Mouse (Mus musculus) intestine, postnatal 0 days (tissue): ENCODE results near the gene Rbm47. TPM values are rescaled to one million over a fixed set of nuclear protein-coding genes. Genes with fewer than 3 reads are reported as not detected.

ENCODE experiments used
- ATAC-seq: fragments of 200-750 bp; cut with Nextera tagmentation; 2 replicates; pipeline ENCODE4 v1.8.0; 2017; ENCODE audit warnings: mild to moderate bottlenecking, moderate TSS enrichment, moderate library complexity
- H3K27ac ChIP-seq: fragments of 300-500 bp; sonication (generic); 2 replicates; pipeline ENCODE4 v1.5.1; 2014; ENCODE audit warnings: mild to moderate bottlenecking, low read depth, low read length, moderate library complexity
- H3K27me3 ChIP-seq: fragments of 300-500 bp; sonication (generic); replicated peaks from 2 replicates; pipeline ENCODE4 v1.6.1; 2014; ENCODE audit warnings: low read length, mixed read lengths; ENCODE audit not compliant: control insufficient read depth, insufficient read depth
- H3K36me3 ChIP-seq: fragments of 300-500 bp; sonication (generic); 2 replicates; pipeline ENCODE4 v1.6.1; 2014; ENCODE audit warnings: mild to moderate bottlenecking, moderate library complexity; ENCODE audit not compliant: control insufficient read depth, insufficient read depth
- H3K4me1 ChIP-seq: fragments of 300-500 bp; sonication (generic); replicated peaks from 2 replicates; pipeline ENCODE4 v1.6.1; 2014; ENCODE audit warnings: antibody characterized with exemption, low read length, mixed read lengths; ENCODE audit not compliant: control insufficient read depth, insufficient read depth
- H3K4me2 ChIP-seq: fragments of 300-500 bp; sonication (generic); replicated peaks from 2 replicates; pipeline ENCODE4 v1.6.1; 2014; ENCODE audit warnings: low read depth, mild to moderate bottlenecking, moderate library complexity
- H3K4me3 ChIP-seq: fragments of 300-500 bp; sonication (generic); 2 replicates; pipeline ENCODE4 v1.5.1; 2014; ENCODE audit warnings: low read depth, low read length
- H3K9ac ChIP-seq: fragments of 300-500 bp; sonication (generic); 2 replicates; pipeline ENCODE4 v1.6.1; 2014; ENCODE audit warnings: mild to moderate bottlenecking, low read depth, low read length
- H3K9me3 ChIP-seq: fragments of 300-500 bp; sonication (generic); 2 replicates; pipeline ENCODE4 v1.6.1; 2016; ENCODE audit warnings: mixed run types; ENCODE audit not compliant: control insufficient read depth
- CTCF ChIP-seq: sonication (generic); IDR thresholded peaks from 2 replicates; pipeline ENCODE4 v1.5.1; 2016; ENCODE audit warnings: low read depth, mild to moderate bottlenecking, control low read depth, antibody characterized with exemption, moderate library complexity
- WGBS: fragments of 180-500 bp; shearing (Covaris S2); extraction: QIAGEN DNeasy Blood & Tissue Kit; methylation state at CpG from one replicate; pipeline ENCODE4 v1.1.7; 2014; 5-methylcytosine and 5-hydroxymethylcytosine counted together
- polyA plus RNA-seq: library from polyadenylated mRNA; unstranded; fragments of >200 nt; fragmentation: Nextera tagmentation; extraction: Ambion mirVana; gene quantifications from 2 replicates; pipeline ENCODE4 v1.2.1, GENCODE M21; 2015

The Rbm47 gene
- polyA plus RNA-seq, 1 experiment from 2014 or later, result 146 TPM

DNA sequence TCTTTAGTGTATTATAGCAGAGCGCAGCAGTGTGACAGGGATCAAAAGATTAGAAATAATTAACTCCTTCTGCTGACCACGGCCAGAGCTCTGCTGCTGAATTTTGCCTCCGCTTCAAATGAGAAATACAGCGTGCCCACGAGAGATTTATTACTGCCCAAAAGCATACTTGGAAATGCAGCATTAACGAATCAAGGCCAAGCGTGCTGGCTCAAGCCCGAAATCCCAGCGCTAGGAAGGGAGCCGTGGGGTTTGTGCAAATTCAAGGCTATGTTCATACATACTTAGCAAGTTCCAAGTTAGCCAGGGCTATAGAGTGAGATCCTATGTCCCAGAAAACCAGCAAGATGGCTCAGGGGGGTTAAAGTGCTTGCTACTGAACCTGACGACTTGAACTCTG, 47.5 kb downstream of the Rbm47 start:
- no peak overlapping the region for H3K4me3 ChIP-seq
- H3K4me2 ChIP-seq, result peak overlapping the region; percentile 17; the same call in 1 of the 2 replicates
- no peak for TF ChIP-seq CTCF
- H3K4me1 ChIP-seq, result no peaks in the 10 kb centered on the region
- no peak overlapping the region for H3K9ac ChIP-seq
- WGBS, result 67% methylated on average over 11 of the region's 11 CpGs
- no peaks in the 10 kb centered on the region for H3K9me3 ChIP-seq
- no peaks in the 10 kb centered on the region for H3K36me3 ChIP-seq
- no peak overlapping the region for H3K27ac ChIP-seq
- ATAC-seq, result no peak
- no peaks in the 10 kb centered on the region for H3K27me3 ChIP-seq

GRCm38 (mm10) chr5:66124931-66125330, 48.0 kb downstream of the Rbm47 start:
- H3K4me3 ChIP-seq, result no peak overlapping the region
- ATAC-seq, result no peak
- H3K36me3 ChIP-seq, result no peaks in the 10 kb centered on the region
- WGBS, result 45% methylated on average over 9 of the region's 9 CpGs
- TF ChIP-seq CTCF, result no peak
- H3K27ac ChIP-seq, result no peak overlapping the region
- no peaks in the 10 kb centered on the region for H3K4me1 ChIP-seq
- no peak overlapping the region for H3K9ac ChIP-seq
- no peaks in the 10 kb centered on the region for H3K27me3 ChIP-seq
- peak overlapping the region; percentile 17; the same call in 1 of the 2 replicates for H3K4me2 ChIP-seq
- H3K9me3 ChIP-seq, result no peaks in the 10 kb centered on the region

- ATAC-seq, result no peak
- Histone ChIP-seq H3K9ac (no peak overlapping the region), H3K4me1 (no peaks in the 10 kb centered on the region), H3K9me3 (no peaks in the 10 kb centered on the region), H3K27me3 (no peaks in the 10 kb centered on the region), H3K4me3 (no peak overlapping the region), H3K4me2 (no peak overlapping the region), H3K36me3 (no peaks in the 10 kb centered on the region), H3K27ac (no peak overlapping the region)
- 86% methylated on average over 4 of the region's 4 CpGs for WGBS
- no peak for TF ChIP-seq CTCF
Observed at GRCm38 (mm10) chr5:66124089-66124400, 48.9 kb downstream of the Rbm47 start.

- TF ChIP-seq CTCF, result no peak
- Histone ChIP-seq H3K27ac (no peak overlapping the region), H3K4me2 (no peak overlapping the region), H3K27me3 (no peaks in the 10 kb centered on the region), H3K4me1 (no peaks in the 10 kb centered on the region), H3K9ac (no peak overlapping the region), H3K9me3 (no peaks in the 10 kb centered on the region), H3K4me3 (no peak overlapping the region), H3K36me3 (no peaks in the 10 kb centered on the region)
- ATAC-seq, result no peak
- whole genome bisulfite sequencing, result 87% methylated on average over 12 of the region's 12 CpGs
Observed at GRCm38 (mm10) chr5:66123295-66124088, 49.4 kb downstream of the Rbm47 start.

- H3K36me3 ChIP-seq, result no peaks in the 10 kb centered on the region
- no peak overlapping the region for H3K4me3 ChIP-seq
- no peak overlapping the region for H3K4me2 ChIP-seq
- no peaks in the 10 kb centered on the region for H3K9me3 ChIP-seq
- no peak overlapping the region for H3K9ac ChIP-seq
- no peak for ATAC-seq
- H3K27me3 ChIP-seq, result no peaks in the 10 kb centered on the region
- peaks cover 5% of the 10 kb centered on the region; the same call in 1 of the 2 replicates for H3K4me1 ChIP-seq
- H3K27ac ChIP-seq, result no peak overlapping the region
- no peak for TF ChIP-seq CTCF
Observed at GRCm38 (mm10) chr5:66121255-66121654, 51.7 kb downstream of the Rbm47 start.

DNA sequence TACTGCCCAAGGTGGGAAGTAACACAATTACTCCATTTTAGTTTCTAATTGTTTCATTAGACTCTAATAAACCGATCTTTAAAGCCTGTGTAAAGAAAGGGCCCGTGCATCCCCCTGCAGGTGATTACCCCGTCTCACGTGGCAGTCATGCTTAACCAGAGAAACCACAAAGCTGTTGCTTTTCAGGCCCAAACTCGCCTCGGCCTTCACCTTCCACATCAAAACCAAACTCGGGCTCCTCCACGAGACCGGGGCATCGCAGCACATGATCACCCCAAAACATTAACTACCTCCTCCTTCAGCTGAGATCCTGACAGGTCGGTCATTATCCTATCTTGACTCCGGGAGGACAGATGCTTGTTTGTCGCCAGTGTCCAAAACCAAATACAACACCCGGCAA, 58.2 kb downstream of the Rbm47 start:
- H3K4me2 ChIP-seq, result peak overlapping the region; percentile 55
- H3K27ac ChIP-seq, result peak overlapping the region; percentile 30; the same call in 1 of the 2 replicates
- H3K27me3 ChIP-seq, result no peaks in the 10 kb centered on the region
- H3K9me3 ChIP-seq, result no peaks in the 10 kb centered on the region
- no peak for TF ChIP-seq CTCF
- H3K4me3 ChIP-seq, result 0 out of 2 replicates have a peak overlapping the region, but pooled peaks have one; percentile 2
- H3K4me1 ChIP-seq, result peaks cover 10% of the 10 kb centered on the region
- H3K36me3 ChIP-seq, result no peaks in the 10 kb centered on the region
- H3K9ac ChIP-seq, result no peak overlapping the region
- WGBS, result 39% methylated on average over 14 of the region's 14 CpGs
- no peak for ATAC-seq
